Comparison of ENCODE assay signal across 15 mouse cellular contexts in the genomic region with DNA sequence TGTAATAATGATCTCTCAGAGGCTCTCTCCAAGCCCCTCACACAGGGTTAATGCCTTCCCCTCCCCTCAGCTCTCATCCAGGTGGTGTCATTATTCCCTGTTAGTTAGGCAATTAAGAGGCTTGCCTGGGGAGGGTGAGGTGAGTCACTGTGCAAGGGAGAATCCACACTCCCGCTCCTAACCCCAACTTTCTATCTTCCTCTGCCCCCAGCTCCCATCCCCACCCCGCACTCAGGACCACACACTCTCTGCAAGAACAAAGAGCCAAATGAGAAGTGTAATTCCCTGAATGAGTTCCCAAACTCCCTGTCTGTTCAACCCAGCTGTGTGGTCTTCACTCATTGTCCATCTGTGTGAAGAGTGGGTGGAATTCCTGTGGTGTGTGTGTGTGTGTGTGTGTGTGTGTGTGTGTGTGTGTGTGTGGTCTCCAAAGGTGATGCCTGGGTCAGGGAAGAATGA.
DNase-seq lines count a peak whose midpoint lies in the region; ATAC-seq lines count a peak whose summit lies in the region.
"Had no signal": no experiment of that assay in that cellular context is flagged by ENCODE, and none has a peak within 500 bp of the region (broad histone marks: within the 10 kb centered on the region; RNA-seq: fewer than 3 reads in every experiment).

No protein-coding gene starts in this region.

- 15% methylated on average over 2 of the region's 2 CpGs for WGBS in neural tube, embryonic 14.5 days
- 20% methylated on average over 2 of the region's 2 CpGs for WGBS in forebrain, embryonic 16.5 days

- peak; percentile 22 for DNase-seq in embryo, embryonic 10.5 days (ENCODE audit: low spot score)
- DNase-seq in embryo, embryonic 10 days (ENCODE audit: low spot score), result no peak
- no peak for DNase-seq in neural tube, embryonic 10.5 days (ENCODE audit: extremely low spot score, low spot score)
- DNase-seq in testis, postnatal 10 days (ENCODE audit: low spot score), result peak; percentile 43
- DNase-seq in cerebellum, postnatal 14 days, result no peak
- DNase-seq in kidney, postnatal 14 days, result no peak
- DNase-seq: cerebellum, adult 9-11 months; kidney, adult 2 months; lung, postnatal 36 days; spleen, adult 18-20 months had no signal

- no peaks in the 10 kb centered on the region for H3K9me3 ChIP-seq in neural tube, embryonic 14.5 days (ENCODE audit: control insufficient read depth, low read length)
- no peaks in the 10 kb centered on the region for H3K9me3 ChIP-seq in forebrain, embryonic 16.5 days (ENCODE audit: control insufficient read depth, low read length)
- H3K9me3 ChIP-seq: liver, embryonic 15.5 days had no signal

- no peaks in the 10 kb centered on the region for H3K27me3 ChIP-seq in neural tube, embryonic 14.5 days (ENCODE audit: control insufficient read depth, insufficient read depth, low read length)
- H3K27me3 ChIP-seq in forebrain, embryonic 16.5 days (replicated peaks; ENCODE audit: control insufficient read depth, insufficient read depth, low read length), result no peaks in the 10 kb centered on the region
- H3K27me3 ChIP-seq: CH12.LX; liver, embryonic 15.5 days had no signal

- no peak overlapping the region for H3K4me3 ChIP-seq in neural tube, embryonic 14.5 days (ENCODE audit: low read depth, low read length)
- no peak overlapping the region for H3K4me3 ChIP-seq in forebrain, embryonic 16.5 days (replicated peaks; ENCODE audit: low read length)
- H3K4me3 ChIP-seq: liver, embryonic 15.5 days had no signal

- H3K4me2 ChIP-seq in neural tube, embryonic 14.5 days (ENCODE audit: low read depth, low read length), result no peak overlapping the region
- H3K4me2 ChIP-seq in forebrain, embryonic 16.5 days (ENCODE audit: low read length), result no peak overlapping the region
- H3K4me2 ChIP-seq: liver, embryonic 15.5 days; midbrain, embryonic 11.5 days had no signal

- peak; percentile 38; the same call in 1 of the 2 replicates for ATAC-seq in neural tube, embryonic 14.5 days (ENCODE audit: low read depth)
- ATAC-seq in forebrain, embryonic 16.5 days, result peak; percentile 64; the same call in 1 of the 2 replicates

- H3K36me3 ChIP-seq in neural tube, embryonic 14.5 days (ENCODE audit: control insufficient read depth, insufficient read depth, low read length), result no peaks in the 10 kb centered on the region
- no peaks in the 10 kb centered on the region for H3K36me3 ChIP-seq in forebrain, embryonic 16.5 days (ENCODE audit: control insufficient read depth, insufficient read depth)
- H3K36me3 ChIP-seq: liver, embryonic 15.5 days had no signal

- peaks cover 6% of the 10 kb centered on the region; the same call in 1 of the 2 replicates for H3K4me1 ChIP-seq in neural tube, embryonic 14.5 days (ENCODE audit: control insufficient read depth, insufficient read depth, low read length)
- peaks cover 10% of the 10 kb centered on the region for H3K4me1 ChIP-seq in forebrain, embryonic 16.5 days (replicated peaks; ENCODE audit: control insufficient read depth, insufficient read depth, low read length)
- H3K4me1 ChIP-seq: liver, embryonic 15.5 days had no signal

- H3K9ac ChIP-seq in neural tube, embryonic 14.5 days (replicated peaks; ENCODE audit: low read depth, low read length), result no peak overlapping the region
- no peak overlapping the region for H3K9ac ChIP-seq in forebrain, embryonic 16.5 days (replicated peaks; ENCODE audit: low read depth, low read length)
- H3K9ac ChIP-seq: liver, embryonic 15.5 days had no signal

- H3K27ac ChIP-seq in neural tube, embryonic 14.5 days (ENCODE audit: low read depth, low read length), result no peak overlapping the region
- H3K27ac ChIP-seq in forebrain, embryonic 16.5 days (ENCODE audit: low read length), result no peak overlapping the region
- H3K27ac ChIP-seq: liver, embryonic 15.5 days had no signal

Comparison
In these comparisons a context has a peak if more than half of its experiments do, and no peak if none do; other contexts are left out.
1. DNase-seq: peak in embryo, embryonic 10.5 days (single experiment) and testis, postnatal 10 days (single experiment); none in embryo, embryonic 10 days (single experiment), neural tube, embryonic 10.5 days (single experiment), cerebellum, postnatal 14 days (0 of 2) and kidney, postnatal 14 days (single experiment).